Mouse (Mus musculus) thymus, postnatal 0 days (tissue): ENCODE data around the gene Lman1l. TPM values are rescaled to one million over a fixed set of nuclear protein-coding genes. Genes with fewer than 3 reads are reported as not detected.

ENCODE experiments used
- polyA plus RNA-seq: library from polyadenylated mRNA; unstranded; fragments of >200 nt; fragmentation: Nextera tagmentation; extraction: Ambion mirVana; gene quantifications from 2 replicates; pipeline ENCODE4 v1.2.1, GENCODE M21; 2015

Lman1l gene
- polyA plus RNA-seq, 1 experiment from 2014 or later = 0.16 TPM

Other genes with a start within 250 kb of the Lman1l start
- gene Ppcdc, start 180.7 kb downstream of the Lman1l start, polyA plus RNA-seq = 50.9 and 62.5 TPM in 2 replicates
- gene Scamp5, start 152.7 kb downstream of the Lman1l start, polyA plus RNA-seq = 3.1 and 3.5 TPM in 2 replicates
- gene Rpp25, start 116.7 kb downstream of the Lman1l start, polyA plus RNA-seq = 0.60 and 0.85 TPM in 2 replicates
- gene Cox5a, start 99.5 kb downstream of the Lman1l start, polyA plus RNA-seq = 862 and 907 TPM in 2 replicates
- gene Fam219b, start 83.2 kb downstream of the Lman1l start, polyA plus RNA-seq = 15.5 and 17.7 TPM in 2 replicates
- gene Mpi, start 68.0 kb downstream of the Lman1l start, polyA plus RNA-seq = 20.9 and 21.6 TPM in 2 replicates
- 58.4 and 65.2 TPM in 2 replicates for gene Scamp2, start 59.8 kb downstream of the Lman1l start, polyA plus RNA-seq
- gene Ulk3, start 31.3 kb downstream of the Lman1l start, polyA plus RNA-seq = 11.1 and 13.9 TPM in 2 replicates
- gene Cplx3, start 14.5 kb downstream of the Lman1l start, polyA plus RNA-seq = 0.18 TPM in 1 of 2 replicates, not detected in the other
- gene Csk, start 32.9 kb upstream of the Lman1l start, polyA plus RNA-seq = 94.7 and 98.5 TPM in 2 replicates
- gene Cyp1a2, start 62.9 kb upstream of the Lman1l start, polyA plus RNA-seq = 0.37 and 1.1 TPM in 2 replicates
- 0.05 and 0.08 TPM in 2 replicates for gene Cyp1a1, start 67.2 kb upstream of the Lman1l start, polyA plus RNA-seq
- gene Edc3, start 87.8 kb upstream of the Lman1l start, polyA plus RNA-seq = 38.2 and 39.4 TPM in 2 replicates
- 211 and 221 TPM in 2 replicates for gene Clk3, start 145.1 kb upstream of the Lman1l start, polyA plus RNA-seq
- 26.2 and 27.3 TPM in 2 replicates for gene Arid3b, start 216.0 kb upstream of the Lman1l start, polyA plus RNA-seq